Mouse (Mus musculus): ENCODE data around the gene Chil5.

Chil5 gene

GRCm38 (mm10) chr3:106032781-106033180, at the start of gene Chil5:
Chil5 (minus strand) TSS chr3:106032814.
- WGBS, result 60% methylated on average over 1 of the region's 1 CpGs

- 61% methylated on average over 1 of the region's 1 CpGs for WGBS
These were observed 42.2 kb upstream of the Chil5 start for GRCm38 (mm10) chr3:106074824-106075223.

GRCm38 (mm10) chr3:106070994-106071393, 38.4 kb upstream of the Chil5 start:
- 93% methylated on average over 2 of the region's 2 CpGs for WGBS

- WGBS, result 45% methylated on average over 5 of the region's 5 CpGs
These were observed 35.1 kb upstream of the Chil5 start for GRCm38 (mm10) chr3:106067707-106068106.

- 83% methylated on average over 3 of the region's 3 CpGs for WGBS
These were observed 25.4 kb upstream of the Chil5 start for GRCm38 (mm10) chr3:106057966-106058365.

GRCm38 (mm10) chr3:106051896-106052295, 19.3 kb upstream of the Chil5 start:
- WGBS, result 74% methylated on average over 18 of the region's 18 CpGs

GRCm38 (mm10) chr3:106040306-106040705, 7.7 kb upstream of the Chil5 start:
- 93% methylated on average over 2 of the region's 2 CpGs for WGBS

- 95% methylated on average over 2 of the region's 2 CpGs for whole genome bisulfite sequencing
These were observed 8.5 kb downstream of the Chil5 start for GRCm38 (mm10) chr3:106024135-106024534.

GRCm38 (mm10) chr3:106014546-106014945, 18.1 kb downstream of the Chil5 start, which contains the start of gene Pifo:
Pifo (minus strand) TSS chr3:106014646.
- WGBS, result 79% methylated on average over 2 of the region's 2 CpGs

- WGBS, result 72% methylated on average over 10 of the region's 10 CpGs
These were observed 29.3 kb downstream of the Chil5 start for GRCm38 (mm10) chr3:106003360-106003759.

- 14% methylated on average over 17 of the region's 17 CpGs for WGBS
These were observed 30.9 kb downstream of the Chil5 start for GRCm38 (mm10) chr3:106001416-106002370.

- WGBS, result 20% methylated on average over 11 of the region's 11 CpGs
These were observed 31.8 kb downstream of the Chil5 start for GRCm38 (mm10) chr3:106000707-106001375.

- WGBS, result 77% methylated on average over 2 of the region's 2 CpGs
These were observed 37.9 kb downstream of the Chil5 start for GRCm38 (mm10) chr3:105994730-105995129.

GRCm38 (mm10) chr3:105991653-105992283, 40.8 kb downstream of the Chil5 start:
- WGBS, result 26% methylated on average over 4 of the region's 4 CpGs

- 63% methylated on average over 5 of the region's 5 CpGs for WGBS
These were observed 43.0 kb downstream of the Chil5 start for GRCm38 (mm10) chr3:105989611-105990010.

- WGBS, result 95% methylated on average over 2 of the region's 2 CpGs
These were observed 58.4 kb downstream of the Chil5 start for GRCm38 (mm10) chr3:105974174-105974573.

GRCm38 (mm10) chr3:105973411-105973810, 59.2 kb downstream of the Chil5 start, which contains the start of gene Ovgp1:
Ovgp1 (plus strand) TSS chr3:105973711.
- WGBS, result 85% methylated on average over 3 of the region's 3 CpGs

- WGBS, result 83% methylated on average over 5 of the region's 5 CpGs
These were observed 60.7 kb downstream of the Chil5 start for GRCm38 (mm10) chr3:105971831-105972446.
